Mouse (Mus musculus): Measurements from ENCODE around the gene Tmigd3. TPM values are rescaled to one million over a fixed set of nuclear protein-coding genes. Genes with fewer than 3 reads are reported as not detected.

Gene Tmigd3
- polyA plus RNA-seq, 1 experiment = 1.1 TPM

- no peak for DNase-seq
- TF ChIP-seq POLR2A (IDR thresholded peaks at IDR 0.05; ENCODE audit: control insufficient read depth, extremely low read depth, insufficient read depth, low read length, poor library complexity) = no peak
- no peak for TF ChIP-seq CTCF (IDR thresholded peaks at IDR 0.05; ENCODE audit: borderline replicate concordance, control insufficient read depth, extremely low read depth, insufficient read depth, low read length, poor library complexity)
- H3K36me3 ChIP-seq (ENCODE audit: control insufficient read depth, insufficient read depth, low read length) = no peaks in the 10 kb centered on the region
- WGBS = 92% methylated on average over 6 of the region's 6 CpGs
- no peaks in the 10 kb centered on the region for H3K4me1 ChIP-seq (replicated peaks; ENCODE audit: control insufficient read depth, insufficient read depth, low read length)
- no peak overlapping the region for H3K27ac ChIP-seq (ENCODE audit: control insufficient read depth, insufficient read depth, low read length)
- no peak overlapping the region for H3K4me3 ChIP-seq (ENCODE audit: control insufficient read depth, insufficient read depth, low read length)
- no peaks in the 10 kb centered on the region for H3K27me3 ChIP-seq (ENCODE audit: control insufficient read depth, insufficient read depth, low read length)
These were observed 1.3 kb downstream of the Tmigd3 start for GRCm38 (mm10) chr3:105872034-105872433.

DNA sequence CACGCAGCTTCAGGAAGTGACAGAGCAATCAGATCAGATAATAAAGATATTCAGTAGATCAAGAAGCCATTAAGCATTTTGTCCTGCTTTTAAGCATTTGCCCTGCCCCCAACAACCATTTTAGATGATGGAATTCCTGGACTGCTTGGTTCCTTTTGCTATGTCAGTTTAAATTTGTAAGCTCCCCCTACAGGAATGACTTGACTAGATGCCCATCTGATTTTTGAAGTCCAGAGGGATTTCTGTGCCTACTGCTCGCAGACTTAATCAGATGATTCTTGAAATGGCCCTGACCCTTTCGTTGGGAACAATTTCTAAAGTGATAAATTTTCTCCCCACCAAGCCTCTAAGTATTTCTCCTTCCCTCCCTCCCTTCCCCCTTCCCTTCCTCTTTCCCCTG, 1.9 kb downstream of the Tmigd3 start:
- no peaks in the 10 kb centered on the region for H3K36me3 ChIP-seq (ENCODE audit: control insufficient read depth, insufficient read depth, low read length)
- no peak for DNase-seq
- H3K27ac ChIP-seq (ENCODE audit: control insufficient read depth, insufficient read depth, low read length) = no peak overlapping the region
- WGBS = 60% methylated on average over 3 of the region's 3 CpGs
- no peaks in the 10 kb centered on the region for H3K27me3 ChIP-seq (ENCODE audit: control insufficient read depth, insufficient read depth, low read length)
- no peak for TF ChIP-seq CTCF (IDR thresholded peaks at IDR 0.05; ENCODE audit: borderline replicate concordance, control insufficient read depth, extremely low read depth, insufficient read depth, low read length, poor library complexity)
- no peak for TF ChIP-seq POLR2A (IDR thresholded peaks at IDR 0.05; ENCODE audit: control insufficient read depth, extremely low read depth, insufficient read depth, low read length, poor library complexity)
- H3K4me1 ChIP-seq (replicated peaks; ENCODE audit: control insufficient read depth, insufficient read depth, low read length) = no peaks in the 10 kb centered on the region
- H3K4me3 ChIP-seq (ENCODE audit: control insufficient read depth, insufficient read depth, low read length) = no peak overlapping the region

GRCm38 (mm10) chr3:105873451-105874445, 3.0 kb downstream of the Tmigd3 start:
- Histone ChIP-seq H3K4me3 (ENCODE audit: control insufficient read depth, insufficient read depth, low read length) (no peak overlapping the region), H3K36me3 (ENCODE audit: control insufficient read depth, insufficient read depth, low read length) (no peaks in the 10 kb centered on the region), H3K27me3 (ENCODE audit: control insufficient read depth, insufficient read depth, low read length) (no peaks in the 10 kb centered on the region), H3K27ac (ENCODE audit: control insufficient read depth, insufficient read depth, low read length) (no peak overlapping the region), H3K4me1 (replicated peaks; ENCODE audit: control insufficient read depth, insufficient read depth, low read length) (no peaks in the 10 kb centered on the region)
- 96% methylated on average over 6 of the region's 6 CpGs for WGBS
- DNase-seq = no peak
- TF ChIP-seq CTCF (IDR thresholded peaks at IDR 0.05; ENCODE audit: borderline replicate concordance, control insufficient read depth, extremely low read depth, insufficient read depth, low read length, poor library complexity) = no peak
- no peak for TF ChIP-seq POLR2A (IDR thresholded peaks at IDR 0.05; ENCODE audit: control insufficient read depth, extremely low read depth, insufficient read depth, low read length, poor library complexity)

GRCm38 (mm10) chr3:105876022-105876421, 5.3 kb downstream of the Tmigd3 start:
- Histone ChIP-seq H3K36me3 (ENCODE audit: control insufficient read depth, insufficient read depth, low read length) (no peaks in the 10 kb centered on the region), H3K4me3 (ENCODE audit: control insufficient read depth, insufficient read depth, low read length) (no peak overlapping the region), H3K27me3 (ENCODE audit: control insufficient read depth, insufficient read depth, low read length) (no peaks in the 10 kb centered on the region), H3K4me1 (replicated peaks; ENCODE audit: control insufficient read depth, insufficient read depth, low read length) (no peaks in the 10 kb centered on the region), H3K27ac (ENCODE audit: control insufficient read depth, insufficient read depth, low read length) (no peak overlapping the region)
- WGBS = 96% methylated on average over 5 of the region's 5 CpGs
- DNase-seq = no peak
- TF ChIP-seq POLR2A (IDR thresholded peaks at IDR 0.05; ENCODE audit: control insufficient read depth, extremely low read depth, insufficient read depth, low read length, poor library complexity) (no peak), CTCF (IDR thresholded peaks at IDR 0.05; ENCODE audit: borderline replicate concordance, control insufficient read depth, extremely low read depth, insufficient read depth, low read length, poor library complexity) (no peak)

DNA sequence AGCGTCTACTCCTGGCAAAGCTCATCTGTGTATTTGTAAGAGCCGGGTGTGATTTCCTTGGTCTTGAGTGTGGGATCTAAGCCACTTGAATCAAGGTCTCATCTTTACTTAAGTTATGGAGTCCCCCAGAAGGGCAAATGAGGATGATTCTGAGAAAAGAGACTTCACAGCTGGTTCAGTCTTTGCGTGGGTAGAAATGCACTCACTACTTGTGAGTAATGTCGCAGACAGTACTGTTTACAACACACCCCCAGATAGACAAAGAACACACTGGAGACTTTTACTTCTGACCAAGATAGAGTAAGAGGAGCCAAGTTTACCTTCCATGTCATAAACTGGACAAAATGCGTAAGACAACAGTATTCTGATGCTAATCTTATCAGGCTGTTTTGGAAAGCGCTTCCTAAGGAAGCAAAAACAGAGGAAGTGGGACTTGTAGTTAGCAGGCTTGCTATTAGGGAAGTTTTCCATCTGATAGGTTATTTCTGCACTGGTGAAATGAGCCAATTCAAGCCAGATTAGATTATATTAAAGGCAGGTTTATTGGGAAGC, 6.6 kb downstream of the Tmigd3 start:
- no peak for DNase-seq
- no peak overlapping the region for H3K4me3 ChIP-seq (ENCODE audit: control insufficient read depth, insufficient read depth, low read length)
- H3K27ac ChIP-seq (ENCODE audit: control insufficient read depth, insufficient read depth, low read length) = no peak overlapping the region
- H3K27me3 ChIP-seq (ENCODE audit: control insufficient read depth, insufficient read depth, low read length) = no peaks in the 10 kb centered on the region
- 93% methylated on average over 6 of the region's 6 CpGs for WGBS
- no peak for TF ChIP-seq CTCF (IDR thresholded peaks at IDR 0.05; ENCODE audit: borderline replicate concordance, control insufficient read depth, extremely low read depth, insufficient read depth, low read length, poor library complexity)
- no peak for TF ChIP-seq POLR2A (IDR thresholded peaks at IDR 0.05; ENCODE audit: control insufficient read depth, extremely low read depth, insufficient read depth, low read length, poor library complexity)
- H3K4me1 ChIP-seq (replicated peaks; ENCODE audit: control insufficient read depth, insufficient read depth, low read length) = no peaks in the 10 kb centered on the region
- no peaks in the 10 kb centered on the region for H3K36me3 ChIP-seq (ENCODE audit: control insufficient read depth, insufficient read depth, low read length)

DNA sequence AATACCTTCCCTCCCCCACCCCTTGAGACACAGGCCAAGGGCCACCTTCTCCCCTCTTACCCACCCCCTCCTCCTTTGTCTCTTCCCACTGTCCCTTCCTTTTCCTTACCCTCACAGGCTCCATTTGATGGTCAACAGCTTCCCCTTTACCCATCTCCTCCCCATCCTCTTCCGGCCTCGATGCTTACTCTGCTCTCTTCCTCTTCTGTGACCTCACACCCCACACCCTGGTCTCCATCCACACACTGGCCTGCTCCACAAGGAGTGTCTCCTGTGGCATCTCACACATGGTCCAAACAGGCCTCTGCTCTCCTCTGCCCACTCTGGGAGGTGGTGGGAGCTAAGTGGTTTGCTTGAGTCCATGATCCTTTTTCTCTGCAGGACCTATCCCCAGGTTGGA, 7.2 kb downstream of the Tmigd3 start:
- no peak for DNase-seq
- WGBS = 52% methylated on average over 2 of the region's 2 CpGs
- Histone ChIP-seq H3K36me3 (ENCODE audit: control insufficient read depth, insufficient read depth, low read length) (no peaks in the 10 kb centered on the region), H3K4me1 (replicated peaks; ENCODE audit: control insufficient read depth, insufficient read depth, low read length) (no peaks in the 10 kb centered on the region), H3K27ac (ENCODE audit: control insufficient read depth, insufficient read depth, low read length) (no peak overlapping the region), H3K4me3 (ENCODE audit: control insufficient read depth, insufficient read depth, low read length) (no peak overlapping the region), H3K27me3 (ENCODE audit: control insufficient read depth, insufficient read depth, low read length) (no peaks in the 10 kb centered on the region)
- no peak for TF ChIP-seq POLR2A (IDR thresholded peaks at IDR 0.05; ENCODE audit: control insufficient read depth, extremely low read depth, insufficient read depth, low read length, poor library complexity)
- TF ChIP-seq CTCF (IDR thresholded peaks at IDR 0.05; ENCODE audit: borderline replicate concordance, control insufficient read depth, extremely low read depth, insufficient read depth, low read length, poor library complexity) = no peak
